Mouse (Mus musculus) urinary bladder, adult 18-20 months (tissue): ENCODE results near the gene Etfb.
A peak's percentile ranks its signal among the peaks of the same experiment; 100 is the strongest.

Source experiments
- DNase-seq, 2 experiments: peaks; one replicate each; pipeline ENCODE4 v3.0.0; 2022; ENCODE audit warnings: low spot score in 2 of 2, mixed read lengths in 2 of 2

The Etfb gene

DNA sequence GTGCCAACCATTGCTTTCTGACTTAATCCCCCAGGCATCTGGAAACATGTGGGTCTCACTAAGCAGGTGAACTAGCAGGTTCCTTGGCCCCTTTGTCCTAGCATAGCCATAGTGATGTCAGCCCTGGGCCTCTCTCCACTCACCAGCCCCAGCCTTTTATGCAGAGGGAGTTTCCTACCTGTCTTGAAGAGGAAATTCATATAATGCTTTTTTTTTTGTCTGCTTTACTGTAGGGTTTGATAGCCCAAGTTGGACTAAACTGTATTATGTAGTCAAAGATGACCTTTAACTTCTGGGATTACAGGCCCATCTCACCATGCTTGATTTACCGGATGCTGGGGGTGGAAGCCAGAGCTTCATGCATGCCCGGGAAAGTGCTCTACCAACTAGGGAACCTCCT is 5.9 kb downstream of the Etfb start:
- DNase-seq = no peak

DNA sequence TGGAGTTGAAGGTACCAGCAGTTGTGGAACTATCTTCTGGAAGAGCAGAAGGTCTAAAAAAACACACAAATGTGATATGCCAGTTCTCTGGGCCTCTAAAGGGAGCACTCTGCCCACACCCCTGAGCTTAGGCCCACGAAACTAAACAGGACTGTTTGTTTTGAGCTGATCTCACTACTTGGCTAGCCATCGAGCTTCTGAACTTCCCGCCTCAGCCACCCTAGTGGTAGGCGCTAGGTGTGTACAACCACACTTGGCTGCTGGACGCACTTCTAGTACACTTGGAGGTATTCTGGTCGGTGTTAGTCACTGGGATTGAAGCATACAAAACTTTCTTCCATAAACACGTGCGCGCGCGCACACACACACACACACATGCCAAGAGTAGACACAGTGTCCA is 7.8 kb downstream of the Etfb start:
- no peak for DNase-seq

GRCm38 (mm10) chr7:43452609-43453008 is 8.7 kb downstream of the Etfb start:
- DNase-seq = no peak

DNA sequence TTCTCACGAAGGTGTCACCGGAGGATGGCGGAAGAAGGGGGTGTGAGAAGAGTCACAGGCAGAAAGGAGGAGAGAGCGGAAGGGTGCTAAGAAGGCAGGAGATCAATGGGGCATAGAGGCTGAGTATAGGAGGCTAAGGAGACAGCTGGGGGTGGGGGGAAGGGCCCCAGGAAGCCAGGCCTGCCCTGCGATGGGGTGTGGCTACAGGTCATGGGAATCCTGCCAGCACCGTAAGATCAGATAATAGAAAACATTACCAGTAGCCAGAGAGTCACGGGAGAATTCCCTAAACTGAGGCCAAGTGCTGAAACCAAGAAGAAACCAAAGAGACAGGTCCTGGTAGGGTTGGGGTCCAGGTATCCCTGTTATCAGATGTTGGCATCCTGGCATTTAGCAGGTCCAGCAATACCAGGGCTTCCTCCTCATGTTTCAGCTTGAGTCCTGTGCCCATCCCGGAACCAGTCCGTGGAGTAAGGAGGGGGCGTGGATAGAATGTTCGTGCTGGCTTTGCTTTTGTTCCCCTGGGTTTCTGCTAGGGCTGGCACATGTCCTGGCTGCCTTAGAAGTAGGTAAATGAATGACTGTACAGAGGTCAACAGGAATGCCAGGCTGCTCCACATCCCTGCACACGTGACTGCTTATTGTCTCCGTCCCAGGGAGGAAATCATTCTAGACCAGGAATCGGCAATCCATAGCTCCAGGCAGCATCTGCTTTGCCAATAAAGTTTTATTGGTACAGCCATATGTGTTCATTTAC is 9.9 kb downstream of the Etfb start:
- DNase-seq = no peak

GRCm38 (mm10) chr7:43454371-43454770 is 10.5 kb downstream of the Etfb start:
- no peak for DNase-seq

DNA sequence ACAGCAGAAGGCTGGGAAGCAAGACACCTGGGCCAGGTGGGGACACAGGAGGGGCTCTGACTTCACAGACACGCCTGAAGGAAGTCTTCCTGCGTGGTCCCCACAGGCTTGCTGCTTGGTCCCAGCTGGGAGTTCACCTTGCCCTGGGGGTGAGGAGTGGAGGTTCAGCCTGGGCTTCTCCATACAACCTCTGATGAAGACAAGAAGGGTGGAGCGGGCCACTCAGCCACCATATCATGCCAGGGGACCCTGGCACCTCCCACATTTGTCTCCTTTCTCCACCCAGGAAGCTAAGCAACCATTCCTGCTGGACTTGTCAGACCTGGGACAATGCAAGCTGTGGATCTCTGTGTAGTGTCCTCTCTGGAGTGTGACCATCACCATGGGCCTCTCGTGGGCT is 19.0 kb downstream of the Etfb start, which contains the start of gene Vsig10l:
TSS of gene Vsig10l (plus strand) at position 301 of the 400 bp plus-strand sequence.
- no peak for DNase-seq

DNA sequence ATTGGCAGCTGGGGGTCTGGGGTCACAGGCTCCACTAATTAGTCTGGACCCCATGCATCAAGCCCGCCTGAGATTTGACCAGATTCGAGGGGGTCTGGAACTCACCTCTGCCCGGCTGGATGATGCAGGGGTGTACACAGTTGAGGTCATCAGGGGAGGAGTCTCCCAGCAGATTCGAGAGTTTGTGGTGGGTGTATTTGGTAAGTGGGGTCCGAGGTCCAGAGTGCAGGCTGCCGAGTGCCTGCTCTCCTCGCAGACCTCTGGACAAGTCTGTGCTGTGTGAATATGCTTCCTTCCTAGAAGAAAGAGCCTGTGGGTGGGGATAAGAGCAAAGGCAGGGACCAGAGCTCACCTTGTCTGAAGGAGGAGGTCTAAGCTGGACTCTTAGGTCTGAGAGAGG is 20.1 kb downstream of the Etfb start:
- DNase-seq = no peak

- DNase-seq = no peak
Measured at GRCm38 (mm10) chr7:43464864-43465343, 21.0 kb downstream of the Etfb start.

- DNase-seq = peak; percentile 80
Measured at GRCm38 (mm10) chr7:43465344-43466098, 21.6 kb downstream of the Etfb start.

GRCm38 (mm10) chr7:43466099-43466694 is 22.3 kb downstream of the Etfb start:
- DNase-seq = peak; percentile 61 to 79

DNA sequence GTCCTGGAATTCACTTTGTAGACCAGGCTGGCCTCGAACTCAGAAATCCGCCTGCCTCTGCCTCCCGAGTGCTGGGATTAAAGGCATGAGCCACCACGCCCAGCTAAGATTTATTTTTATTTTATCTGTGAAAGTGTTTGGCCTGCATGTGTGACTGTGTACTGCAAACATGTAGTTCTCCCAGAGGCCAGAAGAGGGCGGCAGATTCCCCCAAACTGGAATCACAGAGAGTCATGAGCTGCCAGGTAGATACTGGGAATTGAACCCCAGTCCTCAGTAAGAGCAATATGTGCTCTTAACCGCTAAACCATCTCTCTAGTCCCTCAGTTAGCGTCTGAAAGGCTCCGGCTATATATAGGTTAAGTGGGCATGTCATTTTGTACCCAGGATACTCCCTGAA is 26.5 kb downstream of the Etfb start:
- no peak for DNase-seq

DNA sequence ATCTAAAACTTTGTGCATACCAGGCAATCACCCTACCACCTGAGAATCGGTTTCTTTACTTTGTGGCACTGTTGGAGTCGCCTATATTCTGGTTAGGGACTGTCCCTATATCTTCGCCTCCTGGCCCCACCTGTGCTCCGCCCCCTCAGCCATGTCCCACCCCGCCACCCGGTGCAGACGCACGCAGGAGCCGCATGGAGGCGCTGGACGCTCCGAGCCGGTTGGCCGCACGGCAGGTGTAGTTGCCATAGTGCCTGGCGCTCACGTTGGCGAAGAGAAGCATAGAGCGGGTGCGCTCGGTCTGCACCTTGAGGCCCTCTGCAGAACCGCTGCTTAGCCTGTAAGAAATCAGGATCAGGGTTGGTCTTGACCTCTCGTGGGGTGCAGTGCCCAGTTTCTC is 31.8 kb downstream of the Etfb start:
- no peak for DNase-seq

DNA sequence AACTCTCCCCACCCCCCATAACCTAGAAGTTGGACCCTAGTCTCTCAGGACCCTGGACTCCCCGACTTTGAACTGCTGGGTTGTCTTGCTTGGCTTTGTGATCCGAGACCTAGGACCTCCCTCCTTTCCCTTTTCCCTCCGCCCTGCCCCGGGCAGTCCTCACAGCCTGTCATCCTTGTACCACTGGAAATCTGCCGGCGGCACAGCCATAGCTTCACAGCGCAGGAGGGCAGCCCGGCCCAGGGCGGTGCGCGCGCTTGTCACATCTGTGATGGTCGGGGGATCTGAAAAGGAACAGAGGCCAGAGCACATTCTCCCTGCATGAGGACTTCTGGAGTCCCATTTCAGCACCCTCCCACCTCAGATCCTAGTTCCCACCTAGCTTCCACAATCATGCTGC is 32.5 kb downstream of the Etfb start:
- no peak for DNase-seq

DNA sequence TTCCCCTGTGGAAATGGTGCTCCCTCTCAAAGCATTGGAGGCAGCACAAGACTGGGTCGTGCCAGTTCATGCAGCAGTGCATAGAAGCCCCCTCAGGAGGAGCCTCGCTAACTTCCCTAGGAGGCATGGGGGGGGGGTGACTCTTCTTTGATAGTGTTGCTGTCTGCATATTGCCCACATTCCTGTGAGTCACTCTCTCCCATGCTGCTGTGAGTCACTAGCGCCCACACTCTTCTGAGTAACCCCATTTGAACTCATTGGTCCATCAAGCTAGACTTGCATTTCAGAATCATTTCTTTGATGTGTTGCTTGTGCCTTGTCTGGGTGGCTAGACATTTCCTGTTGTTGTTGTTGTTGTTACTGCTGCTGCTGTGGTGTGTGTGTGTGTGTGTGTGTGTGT is 37.3 kb downstream of the Etfb start:
- DNase-seq = no peak

- DNase-seq = no peak
Measured at GRCm38 (mm10) chr7:43482090-43482716, 38.3 kb downstream of the Etfb start.

GRCm38 (mm10) chr7:43483236-43483635 is 39.4 kb downstream of the Etfb start:
- no peak for DNase-seq

GRCm38 (mm10) chr7:43488646-43489045 is 44.8 kb downstream of the Etfb start:
- DNase-seq = no peak

DNA sequence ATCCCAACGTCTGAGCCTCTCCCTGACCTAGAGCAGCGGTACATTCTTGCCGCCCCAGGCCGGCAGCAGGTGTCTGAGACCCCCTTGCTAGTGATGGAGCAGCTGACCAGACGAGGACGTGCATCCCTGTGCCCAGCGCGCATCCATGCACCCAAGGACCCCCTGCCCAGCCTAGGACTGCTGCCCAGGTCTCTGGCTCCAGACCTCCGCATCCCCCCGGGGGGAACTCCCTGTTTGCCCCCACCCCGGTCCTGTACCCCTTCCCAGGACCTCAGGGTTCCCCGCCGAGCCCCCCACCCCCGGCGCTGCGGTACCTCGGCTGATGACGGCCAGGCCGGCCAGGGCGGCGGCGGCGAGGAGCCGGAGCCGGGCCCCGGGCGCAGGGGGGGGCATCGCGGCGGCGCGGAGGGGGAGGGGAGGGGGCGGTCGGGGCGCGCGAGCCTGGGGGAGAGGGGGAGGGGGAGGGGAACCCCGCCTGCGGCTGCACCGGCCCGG is 45.8 kb downstream of the Etfb start, which contains the start of gene Iglon5:
TSS of gene Iglon5 (minus strand) at position 445 of the 495 bp plus-strand sequence.
- no peak for DNase-seq

GRCm38 (mm10) chr7:43490182-43490584 is 46.3 kb downstream of the Etfb start:
- no peak for DNase-seq

GRCm38 (mm10) chr7:43490861-43491260 is 47.0 kb downstream of the Etfb start:
- no peak for DNase-seq

DNA sequence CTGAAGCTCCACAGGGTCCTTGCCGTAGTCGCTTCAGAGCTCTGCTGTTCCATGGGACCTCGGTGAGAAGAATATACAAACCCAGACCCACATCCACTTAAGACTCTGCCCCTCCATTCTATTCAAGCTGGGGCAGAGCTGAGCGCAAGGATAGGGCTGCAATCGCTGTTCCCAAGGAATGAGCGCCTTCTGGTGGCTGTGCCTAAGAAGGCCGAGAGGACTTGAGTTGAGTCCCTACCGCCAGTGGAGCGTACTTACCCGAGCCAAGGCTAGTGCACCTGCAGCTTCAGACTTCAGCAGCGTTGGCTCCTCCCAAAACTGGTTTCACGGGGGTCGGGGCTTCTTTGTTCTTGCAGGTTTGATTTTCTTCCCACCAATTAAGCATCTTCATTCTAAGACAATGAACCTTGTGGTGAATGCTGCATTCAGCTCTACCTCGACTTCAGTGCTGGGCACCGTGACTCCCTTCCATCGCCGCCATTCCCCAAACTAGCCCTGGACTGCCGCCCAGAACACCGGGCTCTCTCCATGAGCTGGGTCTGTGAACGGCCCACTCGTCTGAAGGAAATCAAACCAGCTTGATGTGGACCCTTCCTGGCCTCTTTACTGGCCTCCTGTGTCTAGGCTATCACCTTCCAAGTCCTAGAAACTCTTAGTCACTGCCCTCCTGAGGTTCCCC is 51.6 kb downstream of the Etfb start:
- DNase-seq = no peak
